Mouse (Mus musculus) C2C12 (cell line): ENCODE results near the gene Car9.

Experiments used
- CEBPB ChIP-seq: IDR thresholded peaks from one replicate; pipeline ENCODE4 v1.6.1; 2011; ENCODE audit warnings: low read depth, mild to moderate bottlenecking, control low read depth, moderate library complexity
- CTCF ChIP-seq: IDR thresholded peaks from one replicate; pipeline ENCODE4 v1.5.1; 2011; ENCODE audit not compliant: control insufficient read depth, insufficient read depth, insufficient read length
- MAX ChIP-seq: IDR thresholded peaks from one replicate; pipeline ENCODE4 v1.6.1; 2011; ENCODE audit warnings: mild to moderate bottlenecking, control low read depth
- MYOD1 ChIP-seq: IDR thresholded peaks from one replicate; pipeline ENCODE4 v1.6.1; 2011; ENCODE audit warnings: low read depth; ENCODE audit not compliant: control insufficient read depth, insufficient read length
- MYOG ChIP-seq: IDR thresholded peaks from one replicate; pipeline ENCODE4 v1.6.1; 2011; ENCODE audit not compliant: control insufficient read depth, insufficient read length; ENCODE audit errors: extremely low read depth
- USF1 ChIP-seq: IDR thresholded peaks from one replicate; pipeline ENCODE4 v1.6.1; 2011; ENCODE audit warnings: low read depth, mild to moderate bottlenecking, control low read depth, moderate library complexity

DNA sequence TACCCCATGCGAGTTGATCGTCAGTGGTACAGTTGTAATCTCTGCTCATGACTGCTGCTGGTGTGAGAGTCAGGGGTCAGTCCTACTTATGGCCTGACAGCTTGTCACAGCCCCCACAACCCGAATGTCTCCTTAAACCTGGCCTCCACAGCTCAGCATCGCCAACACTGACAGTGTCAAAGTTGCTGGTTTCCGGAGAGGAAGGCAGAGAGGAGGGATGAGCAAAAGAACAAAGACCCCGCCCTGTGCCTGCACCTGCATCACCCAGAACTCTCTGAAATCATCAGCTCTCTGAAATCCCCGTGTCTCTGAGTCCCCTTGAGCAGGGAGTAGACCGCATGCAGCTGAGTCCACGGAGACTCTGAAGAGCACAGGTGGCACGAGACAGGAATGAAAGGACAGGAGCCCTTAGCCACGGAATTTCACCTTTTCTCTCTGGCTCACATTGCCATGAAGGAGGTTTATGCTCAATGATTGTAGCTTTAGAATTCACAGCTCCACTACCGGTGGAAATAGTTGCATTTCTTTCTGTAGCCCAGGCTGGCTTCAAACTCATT lies 23.2 kb upstream of the Car9 start, which contains the start of gene Sit1:
- no peak for TF ChIP-seq CTCF
- no peak for TF ChIP-seq MAX
- TF ChIP-seq MYOD1: no peak
- TF ChIP-seq CEBPB: no peak
- no peak for TF ChIP-seq MYOG
- no peak for TF ChIP-seq USF1
